Mouse (Mus musculus): Measurements from ENCODE around the gene Brd3.
A peak's percentile ranks its signal among the peaks of the same experiment; 100 is the strongest.

Gene Brd3

DNA sequence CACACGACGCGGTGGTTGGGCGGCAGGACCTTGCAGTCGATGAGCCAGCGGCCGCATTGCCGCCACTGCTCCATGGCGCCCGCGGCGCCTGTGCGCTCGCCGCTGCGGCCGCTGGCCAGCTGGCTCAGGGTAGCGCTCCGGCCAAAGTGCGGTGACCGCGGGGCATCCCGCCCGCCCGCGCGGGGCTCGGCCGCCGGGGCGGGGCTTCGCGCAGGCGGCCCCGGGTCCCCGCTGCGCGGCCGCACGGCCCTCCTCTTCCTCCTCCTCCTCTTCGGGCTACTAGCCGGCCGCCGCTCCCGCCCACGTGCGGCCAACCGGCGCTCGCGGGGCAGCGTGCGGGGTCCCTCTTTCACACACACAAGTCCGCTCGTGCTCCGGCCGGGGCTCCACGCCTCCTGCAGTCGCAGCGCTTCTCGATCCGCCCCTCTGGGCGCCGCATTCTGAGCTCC lies 81.0 kb downstream of the Brd3 start:
- DNase-seq (ENCODE audit: low read depth): peak; percentile 63

DNA sequence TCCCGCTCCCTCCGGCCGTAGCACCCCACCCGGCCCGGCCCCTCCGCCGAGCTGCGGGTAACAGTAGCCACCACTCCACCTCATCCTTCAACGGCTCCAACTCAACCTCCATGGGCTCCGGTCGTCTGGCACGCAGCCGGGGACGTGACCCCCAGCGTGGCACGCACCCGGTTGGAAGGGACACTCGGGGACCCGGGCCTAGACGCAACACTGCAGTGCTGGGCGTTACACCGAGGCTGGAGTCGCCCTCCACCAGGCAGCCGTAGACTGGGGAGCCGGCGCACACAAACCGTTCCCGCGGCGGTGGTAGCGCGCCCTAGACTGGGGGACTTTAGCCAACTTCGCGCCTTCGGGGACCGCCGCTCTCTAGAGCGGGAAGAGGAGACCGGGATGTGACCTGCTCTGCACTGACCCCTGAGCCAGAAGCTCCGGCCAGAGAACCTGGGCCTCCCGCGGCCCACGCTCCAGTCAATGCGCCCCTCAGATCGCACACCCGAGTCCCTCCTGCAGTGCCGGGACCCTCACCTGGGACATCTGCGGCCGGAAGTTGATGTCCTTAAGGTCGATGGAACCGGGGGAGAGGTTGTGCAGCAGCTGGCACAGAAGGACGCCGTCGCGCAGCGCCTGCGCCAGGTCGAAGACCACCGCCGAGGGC lies 81.6 kb downstream of the Brd3 start:
- no peak for DNase-seq (ENCODE audit: low read depth)

DNA sequence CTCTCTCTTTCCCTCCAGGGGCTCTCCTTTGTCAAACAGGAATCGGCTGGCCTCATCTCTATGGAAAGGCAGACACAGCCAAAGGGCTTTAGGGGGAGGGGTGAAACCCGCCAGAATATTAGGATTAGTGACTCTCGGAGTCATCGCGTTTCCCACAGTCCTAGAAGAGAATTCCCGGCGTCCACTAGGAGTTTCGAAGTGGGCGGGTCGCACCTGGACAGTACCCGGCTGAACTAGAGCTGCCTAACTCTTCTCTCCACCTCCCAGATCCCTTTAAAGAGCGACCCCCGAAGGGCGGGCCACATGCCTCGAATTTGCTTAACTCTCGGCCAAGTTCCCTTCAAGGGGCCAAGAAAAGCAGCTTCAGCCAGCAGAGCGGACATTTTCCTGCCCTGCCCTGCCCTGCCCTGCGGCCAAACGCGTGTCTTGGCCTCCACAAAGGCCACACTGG lies 82.3 kb downstream of the Brd3 start:
- DNase-seq (ENCODE audit: low read depth): peak; percentile 55

DNA sequence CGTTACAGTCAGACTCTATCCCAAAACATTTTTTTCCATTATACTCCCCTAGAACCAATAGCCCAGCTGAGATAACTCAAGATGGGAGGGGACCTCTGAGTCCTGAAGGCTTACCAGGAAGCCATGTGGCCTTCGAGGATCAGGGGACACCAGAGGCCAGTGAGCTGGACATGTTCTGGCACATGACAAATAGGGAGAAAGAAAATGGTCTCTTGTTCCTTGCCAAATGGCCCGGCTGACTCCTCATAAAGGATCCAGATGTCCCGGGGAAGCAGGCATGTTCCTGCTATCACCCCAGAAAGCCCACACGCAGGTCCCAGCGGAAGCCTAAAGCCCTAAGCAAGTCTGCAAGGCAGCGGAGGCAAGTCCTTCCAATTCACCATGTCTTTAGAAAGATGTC lies 83.9 kb downstream of the Brd3 start:
- DNase-seq (ENCODE audit: low read depth): no peak

DNA sequence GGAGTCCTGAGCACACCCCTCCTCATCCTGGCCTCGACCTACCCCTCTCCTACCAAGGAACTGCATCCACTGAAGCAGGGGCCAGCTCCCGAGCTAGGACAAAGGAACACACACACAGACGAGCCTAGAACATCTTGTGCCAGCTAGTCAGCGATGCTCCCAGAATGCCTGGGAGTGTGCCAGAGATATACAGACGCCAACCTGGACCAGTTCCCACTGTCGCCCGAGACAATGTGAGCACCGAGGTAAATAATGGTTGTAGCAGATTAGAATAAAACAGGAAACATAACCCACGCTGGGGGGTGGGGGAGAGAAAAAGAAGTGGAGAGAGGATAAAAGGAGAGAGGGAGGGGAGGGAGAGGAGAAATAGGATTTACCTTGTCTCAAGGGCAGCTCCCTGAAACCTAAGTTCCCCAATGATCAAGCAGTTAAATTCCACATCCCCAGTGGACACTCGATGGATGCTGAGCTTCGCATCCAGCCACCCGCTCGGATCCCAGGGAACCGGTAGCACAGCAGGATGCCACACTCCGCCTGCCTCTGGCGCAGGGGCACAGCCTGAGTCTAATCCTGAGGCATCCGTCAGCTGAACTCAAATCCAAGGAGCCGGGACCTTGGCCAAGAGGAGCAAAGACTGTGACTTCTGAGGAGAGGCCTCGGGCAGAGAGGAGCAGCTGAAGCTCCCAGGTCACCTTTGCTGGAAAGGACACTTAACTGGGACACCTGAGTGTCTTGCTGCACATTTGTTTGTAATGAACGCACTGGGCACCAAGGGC lies 86.0 kb downstream of the Brd3 start:
- no peak for DNase-seq (ENCODE audit: low read depth)

DNA sequence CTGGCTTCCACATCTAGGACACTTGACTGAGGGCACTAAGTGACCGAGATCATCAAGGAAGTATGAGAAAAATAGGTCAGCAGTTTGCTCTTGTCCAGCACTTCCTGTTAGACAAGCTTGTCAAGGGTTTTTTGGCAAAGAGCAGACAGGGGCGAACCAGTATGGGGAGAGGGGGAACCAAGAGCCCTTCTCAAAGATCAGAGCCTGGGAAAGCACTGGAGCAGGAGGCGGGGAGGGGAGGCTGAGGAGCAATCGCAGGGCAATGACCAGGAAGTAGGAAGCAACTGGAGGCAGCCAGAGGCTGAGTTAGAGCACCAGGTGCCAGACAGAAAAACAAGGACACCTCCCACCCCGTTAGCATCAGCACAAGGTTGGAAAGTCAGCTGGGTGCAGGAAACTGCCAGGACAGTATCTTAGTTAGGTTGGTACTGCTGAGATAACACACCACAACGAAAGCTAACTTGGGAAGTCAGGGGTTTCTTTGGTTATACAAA lies 88.8 kb downstream of the Brd3 start:
- DNase-seq (ENCODE audit: low read depth): no peak

DNA sequence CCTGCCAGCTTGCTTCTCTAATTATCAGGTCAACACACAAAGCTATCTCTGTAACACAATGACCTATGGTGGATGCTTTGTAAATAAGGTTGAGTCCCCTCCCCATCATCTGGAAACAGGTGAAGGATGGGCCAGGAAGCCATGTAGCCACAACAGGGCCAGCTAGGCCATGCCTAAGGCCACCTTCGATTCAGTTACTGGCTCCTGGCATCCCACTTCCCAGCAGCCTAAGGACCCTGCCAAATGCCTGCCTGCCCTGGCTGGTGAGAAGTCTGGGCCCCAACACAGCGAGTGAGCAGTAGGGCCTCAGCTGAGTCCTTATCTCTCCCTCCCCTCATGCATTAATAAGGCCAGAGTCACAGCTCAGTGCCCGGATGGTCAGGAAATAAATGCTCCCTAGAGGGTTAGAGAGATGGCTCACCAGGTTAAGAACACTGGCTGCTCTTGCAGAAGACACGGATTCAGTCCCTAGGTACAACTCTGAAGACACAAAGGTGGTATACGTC lies 89.8 kb downstream of the Brd3 start:
- DNase-seq (ENCODE audit: low read depth): no peak

DNA sequence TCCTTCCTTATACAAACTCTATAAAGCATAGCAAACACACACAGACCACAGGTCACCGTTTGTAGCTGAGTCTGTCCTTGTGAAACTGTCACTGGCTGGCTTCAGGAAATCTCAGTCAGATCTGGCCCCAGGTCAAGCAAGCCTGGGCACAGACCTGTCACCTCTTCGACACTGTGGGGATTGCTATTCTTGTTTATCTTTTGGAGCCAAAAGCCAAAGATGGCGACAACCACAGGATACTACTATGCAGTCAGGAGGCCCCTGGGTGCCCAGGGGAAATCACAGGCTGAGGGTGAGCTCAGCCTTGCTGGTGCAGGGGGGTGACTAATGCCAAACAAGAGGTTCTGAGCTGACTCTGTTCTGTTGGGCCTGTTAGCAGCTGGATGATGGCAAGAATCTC lies 91.0 kb downstream of the Brd3 start:
- DNase-seq (ENCODE audit: low read depth): peak; percentile 67

DNA sequence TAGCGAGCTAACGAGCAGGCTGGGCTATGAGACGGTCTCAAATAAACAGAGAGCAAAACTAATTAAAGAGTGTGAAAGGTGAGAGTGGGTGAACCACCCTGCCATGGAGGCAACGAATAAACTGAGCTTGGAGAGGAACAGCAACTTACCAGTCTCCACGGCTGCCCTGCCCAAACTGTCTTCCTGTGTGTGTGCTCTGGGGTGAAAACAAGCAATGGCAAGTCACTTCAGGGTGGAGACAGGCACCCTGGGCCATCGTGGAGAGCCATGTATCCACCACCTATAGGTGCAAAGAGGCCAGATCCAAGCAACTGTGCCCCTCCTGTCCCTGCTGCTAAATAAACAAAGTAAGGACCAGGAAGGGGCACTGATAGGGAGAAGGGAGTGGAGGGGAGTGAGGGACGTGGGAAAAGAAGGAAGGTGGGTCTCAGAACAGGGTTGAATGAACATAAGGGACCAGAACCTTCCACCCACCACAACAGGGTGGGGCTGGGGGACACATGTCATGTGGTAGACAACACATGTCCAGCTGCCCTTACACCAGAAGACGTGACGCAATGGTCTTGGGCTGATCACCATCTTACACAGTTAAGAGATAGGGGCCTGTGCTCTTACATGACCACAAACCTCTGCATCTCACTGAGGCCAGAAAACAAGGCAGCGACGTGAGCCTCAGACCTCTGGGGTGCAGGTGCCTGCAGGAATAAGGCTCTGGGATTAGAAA lies 92.2 kb downstream of the Brd3 start:
- DNase-seq (ENCODE audit: low read depth): no peak

DNA sequence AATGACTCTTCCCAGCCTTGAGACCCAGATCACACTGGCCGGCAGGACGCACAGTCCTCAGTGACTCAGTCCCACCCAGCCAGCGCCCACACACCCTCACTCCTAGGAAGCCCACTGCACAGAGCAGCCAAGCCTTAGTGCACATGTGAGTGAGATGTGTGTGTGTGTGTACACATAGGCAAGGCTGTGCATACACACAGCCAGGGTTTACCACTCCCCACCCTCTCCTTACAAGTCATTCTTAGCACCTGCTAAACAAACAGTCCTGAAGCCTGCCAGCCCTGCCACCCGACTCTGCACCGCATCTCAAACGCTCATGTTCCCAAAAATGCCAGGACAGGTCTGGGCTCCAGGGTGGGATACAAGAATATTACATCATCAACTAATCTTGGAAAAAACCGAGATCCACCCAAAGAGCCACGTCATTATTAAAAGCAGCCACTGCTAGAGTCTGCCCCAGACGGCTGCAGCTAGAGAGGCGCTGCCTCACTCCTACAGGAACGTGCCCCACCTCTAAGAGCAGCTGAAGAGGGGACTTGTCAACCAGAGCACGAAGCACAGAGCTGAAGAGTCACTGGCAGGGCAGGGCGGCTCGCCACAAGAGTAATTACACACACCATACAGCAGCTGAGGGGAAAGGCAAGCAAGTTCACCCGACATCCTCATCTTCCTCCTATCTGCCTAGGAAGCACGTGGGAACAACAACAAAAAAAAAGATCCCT lies 93.4 kb downstream of the Brd3 start:
- peak; percentile 46 for DNase-seq (ENCODE audit: low read depth)

DNA sequence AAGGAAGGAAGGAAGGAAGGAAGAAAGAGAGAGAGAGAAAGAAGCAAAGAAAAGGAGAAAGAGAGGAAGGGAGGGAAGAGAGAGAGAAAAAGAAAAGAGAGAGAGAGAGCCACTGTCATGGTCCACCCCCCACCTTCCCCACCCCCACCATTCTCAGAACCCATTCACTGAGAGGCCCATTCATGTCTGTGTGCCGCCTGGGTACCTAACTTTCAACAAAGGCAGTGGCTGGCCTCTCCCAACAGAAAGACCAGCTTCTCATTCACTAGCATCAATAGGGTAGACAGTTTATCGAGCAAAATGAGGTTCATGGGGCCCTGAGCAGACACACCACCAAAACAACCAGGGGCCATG lies 93.9 kb downstream of the Brd3 start:
- DNase-seq (ENCODE audit: low read depth): no peak

DNA sequence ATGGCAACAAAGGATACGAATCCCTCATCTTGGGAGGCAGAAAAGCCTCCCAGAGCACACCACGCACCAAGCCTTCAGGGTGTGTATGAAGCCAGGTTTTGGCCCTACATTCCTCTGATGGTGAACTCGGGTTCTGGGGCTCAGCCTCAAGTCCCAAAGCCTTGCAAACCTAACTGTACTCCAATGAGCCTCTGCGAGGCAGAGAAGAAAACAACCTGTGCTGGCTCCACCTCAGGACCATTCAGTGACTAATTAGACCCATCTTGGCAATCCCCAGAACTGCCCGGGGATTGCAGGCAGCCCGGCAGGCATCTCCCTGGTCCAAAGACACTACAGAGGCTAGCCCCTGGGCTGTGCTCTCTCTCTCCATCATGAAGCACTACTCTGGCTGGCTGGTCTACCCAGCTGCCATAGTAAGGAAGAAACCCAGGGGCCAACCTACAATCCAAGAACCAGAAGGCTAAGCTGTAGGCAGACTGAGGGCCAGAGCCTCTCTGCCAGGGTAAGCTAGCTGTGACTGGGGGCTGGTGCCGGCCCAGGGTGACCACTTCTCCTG lies 95.1 kb downstream of the Brd3 start:
- no peak for DNase-seq (ENCODE audit: low read depth)

DNA sequence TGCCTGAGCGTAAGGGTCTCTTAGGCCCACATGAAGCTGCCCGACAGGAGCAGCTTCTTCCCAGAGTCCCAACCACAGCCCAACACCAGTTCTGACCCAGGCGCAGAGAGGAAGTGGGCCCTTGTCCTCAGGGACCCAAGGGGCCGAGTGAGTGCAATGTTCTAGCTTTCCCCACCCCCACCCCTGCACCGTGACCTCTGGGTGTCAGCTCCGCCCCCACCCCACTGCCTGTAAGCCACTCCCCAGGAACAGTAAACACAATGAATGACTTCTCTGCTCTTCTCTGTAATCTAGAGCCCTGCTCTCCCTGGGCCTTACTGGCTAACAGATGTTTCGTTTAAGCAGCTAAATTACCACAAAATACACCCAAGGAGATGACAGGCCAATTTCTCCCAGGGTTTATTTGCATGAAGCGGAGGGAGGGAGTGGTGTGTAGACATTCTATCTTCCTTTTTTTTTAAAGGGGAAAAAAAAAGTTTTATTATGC lies 95.7 kb downstream of the Brd3 start:
- DNase-seq (ENCODE audit: low read depth): peak; percentile 48

DNA sequence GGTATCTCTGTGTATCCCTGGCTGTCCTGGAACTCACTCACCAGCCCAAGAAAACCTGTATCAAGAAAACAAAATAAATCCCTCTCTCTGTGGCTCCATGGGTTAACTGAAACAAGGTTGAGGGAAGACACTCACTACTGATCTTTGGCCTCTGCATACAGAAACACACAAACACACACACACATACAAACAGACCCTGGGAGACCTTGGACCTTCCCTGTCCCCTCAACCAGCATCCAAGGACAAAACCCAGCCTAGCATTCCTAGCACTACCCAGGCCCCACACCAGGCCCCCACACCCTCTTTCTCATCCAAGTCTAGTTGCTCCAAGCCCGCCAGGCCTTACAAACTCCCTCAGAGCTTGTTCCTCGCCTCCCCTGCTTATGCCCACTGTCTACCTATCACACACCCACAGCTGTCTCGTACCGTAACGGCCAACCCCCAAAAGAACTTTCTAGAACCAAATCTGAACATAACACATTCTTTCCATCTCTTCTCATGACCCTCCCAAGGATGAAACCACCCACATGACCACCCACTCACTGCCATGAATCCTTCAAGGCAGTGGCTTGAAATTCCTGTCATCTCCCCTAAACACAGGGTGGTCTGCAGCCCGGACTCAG lies 96.8 kb downstream of the Brd3 start:
- no peak for DNase-seq (ENCODE audit: low read depth)

DNA sequence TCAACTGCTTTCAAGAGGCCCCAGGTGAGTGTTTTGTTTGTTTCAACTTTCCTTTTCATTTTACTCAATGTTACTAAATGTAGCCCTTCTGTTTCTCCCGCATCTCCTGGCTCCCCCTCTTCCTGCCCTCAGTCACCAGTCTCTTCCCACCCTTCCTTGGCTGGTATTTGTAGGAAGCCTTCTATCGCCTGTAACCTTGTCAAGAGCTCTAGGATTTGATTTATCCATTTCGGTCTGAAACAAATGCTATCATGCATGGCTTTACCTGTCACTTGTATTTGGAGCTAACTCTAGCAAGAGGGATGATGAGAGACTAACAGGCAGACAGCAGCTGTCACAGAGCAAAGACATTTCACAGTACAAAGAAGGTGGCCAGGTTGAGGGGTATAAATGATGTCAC lies 99.3 kb downstream of the Brd3 start:
- DNase-seq (ENCODE audit: low read depth): no peak

DNA sequence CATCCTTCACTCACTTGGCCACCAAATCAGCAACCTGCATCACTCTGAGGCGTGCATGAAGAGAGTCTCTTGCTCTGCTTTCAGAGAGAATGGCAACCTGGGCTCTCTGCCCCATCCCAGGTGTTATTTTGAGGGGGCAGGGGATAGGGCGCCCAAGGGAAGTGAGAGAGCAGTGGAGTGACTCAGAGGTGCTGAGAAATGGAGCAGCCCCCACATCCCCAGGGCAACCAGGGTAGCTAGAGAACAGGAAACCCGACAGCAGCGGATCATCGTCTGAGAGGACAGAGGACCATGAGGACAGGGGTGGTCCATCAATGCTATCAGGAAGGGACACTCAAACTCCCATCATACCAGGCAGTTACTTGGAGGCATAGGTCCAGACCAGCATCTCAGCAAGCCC lies 100.5 kb downstream of the Brd3 start:
- no peak for DNase-seq (ENCODE audit: low read depth)

DNA sequence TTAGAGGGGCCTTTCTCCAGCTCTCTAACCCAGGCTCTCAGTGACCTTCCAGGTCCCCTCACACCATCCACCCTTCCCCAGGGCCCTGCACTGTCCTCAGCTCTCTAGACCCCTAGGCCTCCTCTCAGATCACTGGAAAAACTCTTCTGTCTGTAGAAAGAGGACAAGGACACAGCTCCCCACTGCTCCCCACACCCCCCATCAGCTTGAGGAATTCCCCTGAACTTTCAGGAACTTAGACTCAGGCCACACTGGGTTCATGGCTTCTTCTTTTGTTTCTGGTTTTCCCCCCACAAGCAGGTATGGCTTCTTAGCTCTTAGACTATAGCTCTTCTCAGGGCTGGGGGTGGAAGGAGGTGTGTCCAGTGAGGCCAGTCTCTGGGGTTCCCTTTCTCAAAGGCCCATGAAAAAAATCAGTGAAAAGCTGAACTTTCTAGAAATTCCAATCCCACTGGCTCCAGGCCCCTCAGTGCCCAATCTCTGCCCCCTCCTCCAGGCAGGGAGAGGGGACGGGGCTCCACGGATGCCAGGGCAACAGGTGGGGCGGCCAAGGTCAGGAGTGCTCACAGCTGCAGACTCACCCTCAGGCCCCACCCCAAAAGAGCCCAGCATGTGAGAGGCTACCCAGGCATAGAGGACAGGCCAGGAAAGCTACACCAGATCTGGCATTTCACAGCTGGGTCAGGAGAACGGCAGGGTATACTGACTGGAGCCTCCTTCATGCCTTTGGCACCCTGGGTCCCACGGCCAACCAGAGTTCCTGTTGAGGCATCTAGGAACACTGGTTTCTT lies 102.2 kb downstream of the Brd3 start:
- DNase-seq (ENCODE audit: low read depth): no peak

DNA sequence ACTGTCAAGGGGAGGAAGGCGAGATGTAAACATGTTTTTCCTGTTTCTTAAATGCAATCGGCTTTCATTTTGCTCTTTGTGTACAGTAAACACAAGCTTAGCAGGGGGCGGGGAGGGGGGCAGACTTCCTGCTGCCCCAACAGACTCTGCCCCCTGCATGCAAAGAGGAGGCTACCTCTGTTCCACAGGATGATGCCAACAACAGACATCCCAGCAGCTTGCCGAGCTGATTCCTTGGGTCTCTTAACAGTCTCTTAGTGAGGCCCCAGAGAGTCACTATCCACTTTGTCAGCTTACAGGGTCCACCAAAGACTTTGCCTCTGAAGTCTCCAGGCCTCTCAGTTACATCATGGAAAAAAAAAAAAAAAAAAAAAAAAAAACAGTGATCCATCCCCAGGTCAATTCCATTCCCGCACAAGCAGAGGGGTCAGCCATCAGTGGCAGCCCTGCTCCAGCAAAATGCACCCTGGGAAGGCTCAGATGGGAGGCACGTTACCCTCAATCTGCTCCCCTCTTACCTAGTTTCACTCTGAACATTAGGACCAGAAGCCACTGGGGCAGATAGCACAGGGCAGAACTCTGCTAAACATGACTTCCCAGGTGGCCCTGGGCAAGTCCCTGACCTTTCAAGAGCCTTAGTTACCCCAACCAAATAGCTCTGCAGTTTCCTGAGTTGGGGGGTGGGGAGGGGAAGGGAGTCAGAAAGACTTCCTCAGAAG lies 102.9 kb downstream of the Brd3 start:
- no peak for DNase-seq (ENCODE audit: low read depth)

DNA sequence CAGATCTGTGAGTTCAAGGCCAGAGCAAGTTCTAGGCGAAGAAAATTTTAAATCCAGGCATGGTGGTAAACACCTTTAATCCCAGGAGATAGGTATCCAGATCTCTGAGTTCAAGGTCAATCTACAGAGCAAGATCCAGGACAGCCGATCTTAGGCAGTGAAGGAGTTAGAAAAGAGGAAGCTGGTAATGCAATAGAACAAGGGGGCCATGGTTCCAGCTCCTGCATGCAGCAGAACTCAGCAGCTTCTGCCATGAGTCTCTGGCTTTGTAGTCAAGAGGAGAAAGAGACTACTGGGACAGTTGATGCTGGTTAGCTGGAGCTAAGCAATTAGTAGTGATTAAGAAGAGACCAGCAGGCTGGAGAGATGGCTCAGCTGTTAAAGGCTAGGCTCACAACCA lies 105.9 kb downstream of the Brd3 start:
- no peak for DNase-seq (ENCODE audit: low read depth)

DNA sequence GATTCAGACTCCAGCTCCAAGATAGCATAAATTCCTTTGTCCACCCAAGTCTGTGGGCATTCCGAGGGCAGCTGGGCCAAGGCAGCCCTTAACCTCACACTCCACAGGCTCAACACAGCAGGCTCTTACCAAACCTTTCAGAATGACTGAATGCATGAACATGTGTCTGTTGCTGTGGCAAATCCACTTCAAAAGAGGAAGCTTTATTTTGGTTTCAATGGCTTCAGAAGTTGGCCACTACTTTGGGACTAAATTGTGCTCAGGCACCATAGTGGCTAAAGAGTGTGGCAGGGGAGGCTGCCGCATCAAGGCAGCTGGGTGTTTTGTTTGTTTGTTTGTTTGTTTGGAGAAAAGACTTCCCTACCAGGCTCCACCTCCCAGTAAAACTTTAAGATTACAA lies 107.4 kb downstream of the Brd3 start:
- DNase-seq (ENCODE audit: low read depth): no peak

All from NIH3T3 (cell line).